Mouse (Mus musculus): ENCODE results near the gene Tmub1.
"Not testable (repeated sequence)": the region's sequence is repeated elsewhere in the genome, so short reads cannot be mapped to it uniquely, and the experiment has no call there.

GRCm38 (mm10) chr5:24396254-24396653, 51.4 kb downstream of the Tmub1 start:
- TF ChIP-seq POLR2A (IDR thresholded peaks at IDR 0.05; ENCODE audit: low read depth, low read length); CTCF (conservative IDR thresholded peaks at IDR 0.05; ENCODE audit: insufficient read depth, insufficient read length, low read depth, low read length): not testable (repeated sequence)

All from kidney, adult 2 months (tissue).